Mouse (Mus musculus): ENCODE data around the gene Ifna16.

DNA sequence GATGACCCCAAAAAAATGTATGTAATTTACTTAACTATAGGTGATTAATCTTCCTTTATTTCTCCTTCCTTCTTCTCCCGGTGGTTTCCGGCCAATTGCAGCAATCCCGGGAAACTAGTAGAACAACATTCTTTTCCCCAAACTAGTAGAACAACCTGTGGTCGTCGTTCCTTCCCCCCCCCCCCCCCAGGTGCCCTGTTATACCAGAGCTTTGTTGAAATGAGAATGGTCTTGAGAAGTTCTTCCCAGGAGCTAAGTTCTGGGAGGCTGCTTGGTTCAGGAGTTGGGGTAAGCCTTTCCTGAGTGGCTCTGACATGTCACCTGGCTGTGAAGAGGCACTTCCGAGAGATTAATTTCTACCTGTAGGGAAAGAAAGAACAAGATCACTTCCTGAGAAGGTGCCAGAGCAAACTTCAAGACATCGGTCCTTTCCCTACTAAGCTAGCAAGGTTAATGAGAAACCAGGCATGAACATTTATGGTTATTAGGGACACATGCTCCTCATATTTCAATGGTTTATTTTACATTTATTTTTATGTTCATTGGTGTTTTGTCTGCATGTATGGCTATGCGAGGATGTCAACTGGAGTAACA lies 46.9 kb upstream of the Ifna16 start:
- TF ChIP-seq CTCF (IDR thresholded peaks at IDR 0.05; ENCODE audit: low read depth, low read length) = no peak
- no peak for TF ChIP-seq POLR2A (IDR thresholded peaks at IDR 0.05; ENCODE audit: borderline replicate concordance, low read depth, low read length)

All from bone marrow macrophage, adult 2 months (primary cell).